Mouse (Mus musculus): ENCODE results near the gene Pip4k2a.

GRCm38 (mm10) chr2:18814447-18814804 is 183.5 kb downstream of the Pip4k2a start:
- TF ChIP-seq POLR2A (IDR thresholded peaks at IDR 0.05; ENCODE audit: insufficient read depth, low read depth, low read length) (no peak), CTCF (IDR thresholded peaks at IDR 0.05; ENCODE audit: insufficient read depth, low read depth, low read length) (no peak)
